Mouse (Mus musculus): ENCODE measurements around the gene Irx6. TPM values are rescaled to one million over a fixed set of nuclear protein-coding genes. Genes with fewer than 3 reads are reported as not detected.

Gene Irx6
- 1.9 and 2.4 TPM in 2 replicates for polyA plus RNA-seq (2014; fragmentation: Nextera tagmentation; extraction: Ambion mirVana)

DNA sequence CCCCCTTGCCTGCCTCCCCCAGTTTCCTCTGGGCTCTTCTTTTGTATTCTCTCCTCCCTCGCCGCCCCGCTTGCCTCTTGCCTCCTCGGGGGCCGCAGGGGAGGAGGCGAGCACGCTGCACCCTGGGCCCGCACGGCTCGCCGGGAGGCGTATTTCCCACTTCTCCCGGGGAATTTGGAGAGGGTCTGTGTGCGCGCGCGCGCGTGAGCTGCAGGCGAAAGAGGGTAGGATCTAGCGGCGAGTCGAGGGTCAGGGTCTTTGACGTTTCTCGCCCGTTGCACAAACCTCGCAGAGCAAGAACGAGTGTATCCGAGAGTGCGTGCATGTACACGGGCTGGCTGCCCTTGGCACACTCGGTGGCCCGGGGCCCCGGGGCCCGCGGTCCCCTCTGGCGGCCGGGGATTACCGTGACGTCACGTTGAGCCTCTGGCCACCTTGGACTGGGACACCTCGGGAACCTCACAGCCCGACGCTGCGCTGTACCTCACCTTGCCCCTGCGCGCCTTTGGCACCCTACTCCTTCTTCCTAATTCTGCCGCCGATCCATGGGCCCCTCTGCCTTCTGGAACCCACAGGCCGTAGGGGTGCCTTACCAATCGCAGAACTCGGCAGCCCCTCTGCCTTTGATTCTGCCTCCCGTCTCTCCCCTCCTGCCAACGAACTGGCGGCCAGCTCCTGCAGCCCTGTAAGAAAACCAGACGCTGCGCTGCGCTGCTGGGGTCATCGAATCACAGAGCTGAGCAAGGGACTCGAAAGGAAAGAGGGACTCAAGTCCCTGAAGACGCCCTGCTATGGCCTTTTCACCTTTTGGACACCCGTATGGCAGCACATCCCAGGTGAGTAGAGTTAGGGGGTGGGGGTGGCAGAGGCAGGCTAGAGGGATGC is at the start of gene Irx6:
Gene Irx6, plus strand, starts transcription at position 45 of the 885 bp plus-strand sequence.
- 1% methylated on average over 61 of the region's 62 CpGs for WGBS

GRCm38 (mm10) chr8:92628711-92629650 is 45.1 kb upstream of the Irx6 start:
- no peak overlapping the region for H3K4me2 ChIP-seq (ENCODE audit: low read length)
- ATAC-seq (ENCODE audit: insufficient number of reproducible peaks, insufficient read depth, low FRiP score, low read depth) = no peak
- H3K4me3 ChIP-seq (ENCODE audit: control insufficient read depth in 1 of 2, insufficient read depth in 1 of 2, low read depth in 1 of 2, low read length in 2 of 2) = no peak overlapping the region
- no peaks in the 10 kb centered on the region for H3K4me1 ChIP-seq (ENCODE audit: control insufficient read depth in 2 of 2, insufficient read depth in 2 of 2, low read length in 2 of 2)
- no peaks in the 10 kb centered on the region for H3K27me3 ChIP-seq (ENCODE audit: control insufficient read depth, insufficient read depth, low read length)
- H3K9ac ChIP-seq (ENCODE audit: low read length) = no peak overlapping the region
- WGBS = 68% methylated on average over 14 of the region's 14 CpGs
- H3K9me3 ChIP-seq (ENCODE audit: control insufficient read depth, low read length) = no peaks in the 10 kb centered on the region
- no peaks in the 10 kb centered on the region for H3K36me3 ChIP-seq (ENCODE audit: control insufficient read depth, insufficient read depth, low read length)
- no peak overlapping the region for H3K27ac ChIP-seq (replicated peaks in 1 of 2; ENCODE audit: control insufficient read depth in 1 of 2, insufficient read depth in 1 of 2, low read depth in 2 of 2, low read length in 2 of 2)

More for the DNA sequence above, at the start of gene Irx6:
- peak within 1 kb of the TSS; percentile 48 for H3K9ac ChIP-seq (ENCODE audit: low read length)
- ATAC-seq (ENCODE audit: insufficient number of reproducible peaks, insufficient read depth, low FRiP score, low read depth) = no peak
- peaks cover 98% of the 10 kb centered on the region for H3K27me3 ChIP-seq (ENCODE audit: control insufficient read depth, insufficient read depth, low read length)
- no peaks in the 10 kb centered on the region for H3K36me3 ChIP-seq (ENCODE audit: control insufficient read depth, insufficient read depth, low read length)
- no peaks in the 10 kb centered on the region for H3K9me3 ChIP-seq (ENCODE audit: control insufficient read depth, low read length)
- H3K4me1 ChIP-seq (ENCODE audit: control insufficient read depth in 2 of 2, insufficient read depth in 2 of 2, low read length in 2 of 2) = peaks cover 5 to 23% of the 10 kb centered on the region in 2 experiments; a peak in 3 of 4 replicates
- H3K27ac ChIP-seq (replicated peaks in 1 of 2; ENCODE audit: control insufficient read depth in 1 of 2, insufficient read depth in 1 of 2, low read depth in 2 of 2, low read length in 2 of 2) = no peak within 1 kb of the TSS
- peak within 1 kb of the TSS; percentile 71 for H3K4me2 ChIP-seq (ENCODE audit: low read length)
- peak within 1 kb of the TSS; percentile 48 to 50 for H3K4me3 ChIP-seq (ENCODE audit: control insufficient read depth in 1 of 2, insufficient read depth in 1 of 2, low read depth in 1 of 2, low read length in 2 of 2)

DNA sequence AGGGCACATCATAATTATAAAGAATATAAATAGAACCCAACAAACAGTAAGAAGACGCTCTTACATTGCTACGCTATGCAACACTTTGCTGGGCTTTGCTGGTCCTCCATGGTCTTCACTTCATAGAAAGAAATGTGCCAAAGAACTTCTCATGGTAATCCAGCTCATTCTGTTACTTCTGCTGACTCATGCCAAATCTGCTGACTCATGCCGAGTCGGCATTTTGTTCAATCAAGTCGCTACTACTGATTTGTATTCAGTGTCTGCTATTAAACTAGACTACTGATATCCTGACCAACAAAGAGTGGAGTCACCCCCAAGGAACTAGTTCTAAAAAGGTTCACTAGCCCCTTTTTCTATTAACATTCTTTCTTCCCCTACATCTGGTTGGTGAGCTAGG is 40.9 kb upstream of the Irx6 start:
- H3K4me3 ChIP-seq (ENCODE audit: control insufficient read depth in 1 of 2, insufficient read depth in 1 of 2, low read depth in 1 of 2, low read length in 2 of 2) = no peak overlapping the region
- H3K4me1 ChIP-seq (ENCODE audit: control insufficient read depth in 2 of 2, insufficient read depth in 2 of 2, low read length in 2 of 2) = no peaks in the 10 kb centered on the region
- no peaks in the 10 kb centered on the region for H3K36me3 ChIP-seq (ENCODE audit: control insufficient read depth, insufficient read depth, low read length)
- 92% methylated on average over 5 of the region's 5 CpGs for WGBS
- no peak overlapping the region for H3K4me2 ChIP-seq (ENCODE audit: low read length)
- H3K9ac ChIP-seq (ENCODE audit: low read length) = no peak overlapping the region
- H3K9me3 ChIP-seq (ENCODE audit: control insufficient read depth, low read length) = no peaks in the 10 kb centered on the region
- no peak for ATAC-seq (ENCODE audit: insufficient number of reproducible peaks, insufficient read depth, low FRiP score, low read depth)
- no peaks in the 10 kb centered on the region for H3K27me3 ChIP-seq (ENCODE audit: control insufficient read depth, insufficient read depth, low read length)
- no peak overlapping the region for H3K27ac ChIP-seq (replicated peaks in 1 of 2; ENCODE audit: control insufficient read depth in 1 of 2, insufficient read depth in 1 of 2, low read depth in 2 of 2, low read length in 2 of 2)

DNA sequence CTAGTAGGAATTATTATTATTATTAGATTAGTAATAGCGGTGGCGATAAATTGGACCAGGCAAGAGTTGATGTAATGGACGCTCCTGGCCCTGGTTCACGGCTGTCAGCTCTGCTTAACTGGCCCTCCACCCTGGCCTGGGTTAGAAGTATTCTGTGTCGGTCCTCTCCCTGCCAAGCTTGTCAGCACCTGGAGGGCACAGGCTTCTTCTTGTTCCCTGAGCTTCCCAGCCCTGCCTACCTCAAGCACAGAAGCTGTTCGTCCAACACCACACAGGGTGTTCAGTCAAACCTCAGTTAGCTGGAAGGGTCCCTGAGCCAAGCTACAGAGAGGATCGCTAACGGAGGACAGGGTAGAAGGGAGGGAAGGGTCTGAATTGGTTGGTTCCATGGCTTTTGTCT is 33.3 kb upstream of the Irx6 start:
- no peaks in the 10 kb centered on the region for H3K27me3 ChIP-seq (ENCODE audit: control insufficient read depth, insufficient read depth, low read length)
- H3K4me3 ChIP-seq (ENCODE audit: control insufficient read depth in 1 of 2, insufficient read depth in 1 of 2, low read depth in 1 of 2, low read length in 2 of 2) = no peak overlapping the region
- no peak overlapping the region for H3K4me2 ChIP-seq (ENCODE audit: low read length)
- H3K4me1 ChIP-seq (ENCODE audit: control insufficient read depth in 2 of 2, insufficient read depth in 2 of 2, low read length in 2 of 2) = no peaks in the 10 kb centered on the region
- WGBS = 72% methylated on average over 8 of the region's 8 CpGs
- H3K9ac ChIP-seq (ENCODE audit: low read length) = no peak overlapping the region
- H3K9me3 ChIP-seq (ENCODE audit: control insufficient read depth, low read length) = no peaks in the 10 kb centered on the region
- ATAC-seq (ENCODE audit: insufficient number of reproducible peaks, insufficient read depth, low FRiP score, low read depth) = no peak
- H3K36me3 ChIP-seq (ENCODE audit: control insufficient read depth, insufficient read depth, low read length) = no peaks in the 10 kb centered on the region
- H3K27ac ChIP-seq (replicated peaks in 1 of 2; ENCODE audit: control insufficient read depth in 1 of 2, insufficient read depth in 1 of 2, low read depth in 2 of 2, low read length in 2 of 2) = no peak overlapping the region

DNA sequence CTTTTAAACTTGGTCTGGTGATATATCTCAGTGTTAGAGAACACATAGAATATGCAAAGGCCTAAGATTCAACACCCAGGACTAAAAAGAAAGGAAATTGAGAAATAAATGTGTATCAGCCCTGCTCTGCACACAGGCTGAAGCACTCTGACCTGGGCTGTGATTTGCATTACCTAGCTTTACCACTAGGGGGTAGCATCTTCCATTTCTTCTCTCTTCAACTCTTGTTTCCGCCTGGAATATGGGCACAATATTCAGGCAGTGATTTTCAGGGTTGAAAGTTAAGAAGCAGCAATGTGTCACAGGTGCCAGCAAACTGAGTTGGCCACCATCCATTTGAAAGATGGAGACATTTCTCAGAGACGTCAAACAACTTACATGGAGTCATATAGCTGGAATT is 27.5 kb upstream of the Irx6 start:
- Histone ChIP-seq H3K9ac (ENCODE audit: low read length) (no peak overlapping the region), H3K36me3 (ENCODE audit: control insufficient read depth, insufficient read depth, low read length) (no peaks in the 10 kb centered on the region), H3K27me3 (ENCODE audit: control insufficient read depth, insufficient read depth, low read length) (no peaks in the 10 kb centered on the region), H3K27ac (replicated peaks in 1 of 2; ENCODE audit: control insufficient read depth in 1 of 2, insufficient read depth in 1 of 2, low read depth in 2 of 2, low read length in 2 of 2) (no peak overlapping the region), H3K9me3 (ENCODE audit: control insufficient read depth, low read length) (no peaks in the 10 kb centered on the region), H3K4me1 (ENCODE audit: control insufficient read depth in 2 of 2, insufficient read depth in 2 of 2, low read length in 2 of 2) (no peaks in the 10 kb centered on the region), H3K4me2 (ENCODE audit: low read length) (no peak overlapping the region), H3K4me3 (ENCODE audit: control insufficient read depth in 1 of 2, insufficient read depth in 1 of 2, low read depth in 1 of 2, low read length in 2 of 2) (no peak overlapping the region)
- ATAC-seq (ENCODE audit: insufficient number of reproducible peaks, insufficient read depth, low FRiP score, low read depth) = no peak
- 48% methylated on average over 2 of the region's 2 CpGs for WGBS

DNA sequence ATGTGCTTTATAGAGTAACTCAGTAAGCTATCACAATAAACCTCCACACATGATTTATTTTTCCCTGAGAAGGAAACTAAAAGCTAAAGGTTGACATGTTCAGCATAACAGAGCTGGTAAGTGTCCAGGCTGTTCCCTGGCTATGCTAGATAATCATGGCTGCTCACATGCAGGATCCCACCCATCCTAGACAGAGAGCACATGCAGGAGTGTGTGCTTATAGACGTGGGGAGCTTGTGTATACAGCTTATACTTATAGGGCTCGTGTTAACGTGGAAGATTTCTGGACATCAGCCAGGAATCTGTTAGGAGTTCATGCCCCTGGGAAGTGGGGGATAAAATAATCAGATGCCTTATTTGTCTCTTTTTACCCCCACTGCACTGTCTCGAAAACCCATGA is 9.9 kb upstream of the Irx6 start:
- H3K4me2 ChIP-seq (ENCODE audit: low read length) = no peak overlapping the region
- ATAC-seq (ENCODE audit: insufficient number of reproducible peaks, insufficient read depth, low FRiP score, low read depth) = no peak
- 49% methylated on average over 4 of the region's 4 CpGs for WGBS

GRCm38 (mm10) chr8:92670236-92670635 is 3.9 kb upstream of the Irx6 start:
- no peak overlapping the region for H3K4me2 ChIP-seq (ENCODE audit: low read length)
- no peak for ATAC-seq (ENCODE audit: insufficient number of reproducible peaks, insufficient read depth, low FRiP score, low read depth)
- H3K27ac ChIP-seq (replicated peaks in 1 of 2; ENCODE audit: control insufficient read depth in 1 of 2, insufficient read depth in 1 of 2, low read depth in 2 of 2, low read length in 2 of 2) = no peak overlapping the region
- no peaks in the 10 kb centered on the region for H3K36me3 ChIP-seq (ENCODE audit: control insufficient read depth, insufficient read depth, low read length)
- no peak overlapping the region for H3K4me3 ChIP-seq (ENCODE audit: control insufficient read depth in 1 of 2, insufficient read depth in 1 of 2, low read depth in 1 of 2, low read length in 2 of 2)
- peaks cover 5 to 17% of the 10 kb centered on the region in 2 experiments; a peak in 3 of 4 replicates for H3K4me1 ChIP-seq (ENCODE audit: control insufficient read depth in 2 of 2, insufficient read depth in 2 of 2, low read length in 2 of 2)
- no peaks in the 10 kb centered on the region for H3K9me3 ChIP-seq (ENCODE audit: control insufficient read depth, low read length)
- peaks cover 58% of the 10 kb centered on the region for H3K27me3 ChIP-seq (ENCODE audit: control insufficient read depth, insufficient read depth, low read length)
- no peak overlapping the region for H3K9ac ChIP-seq (ENCODE audit: low read length)
- 79% methylated on average over 11 of the region's 11 CpGs for WGBS

More for the DNA sequence above, 9.9 kb upstream of the Irx6 start:
- no peaks in the 10 kb centered on the region for H3K9me3 ChIP-seq (ENCODE audit: control insufficient read depth, low read length)
- no peaks in the 10 kb centered on the region for H3K36me3 ChIP-seq (ENCODE audit: control insufficient read depth, insufficient read depth, low read length)
- no peak overlapping the region for H3K9ac ChIP-seq (ENCODE audit: low read length)
- no peaks in the 10 kb centered on the region; the same call in 1 of the 2 replicates for H3K27me3 ChIP-seq (ENCODE audit: control insufficient read depth, insufficient read depth, low read length)
- H3K4me1 ChIP-seq (ENCODE audit: control insufficient read depth in 2 of 2, insufficient read depth in 2 of 2, low read length in 2 of 2) = no peaks in the 10 kb centered on the region
- no peak overlapping the region for H3K27ac ChIP-seq (replicated peaks in 1 of 2; ENCODE audit: control insufficient read depth in 1 of 2, insufficient read depth in 1 of 2, low read depth in 2 of 2, low read length in 2 of 2)
- H3K4me3 ChIP-seq (ENCODE audit: control insufficient read depth in 1 of 2, insufficient read depth in 1 of 2, low read depth in 1 of 2, low read length in 2 of 2) = no peak overlapping the region
